Mouse (Mus musculus) induced T-regulatory cell, adult 2 months (primary cell): Measurements from ENCODE around the gene Marco.

ENCODE experiments used
- DNase-seq: peaks from one replicate; pipeline ENCODE4 v3.0.0-alpha.2; 2012; ENCODE audit warnings: low read depth

Gene Marco

GRCm38 (mm10) chr1:120504924-120505323, at the start of gene Marco:
Gene Marco, minus strand, starts transcription at chr1:120505024.
- no peak for DNase-seq

DNA sequence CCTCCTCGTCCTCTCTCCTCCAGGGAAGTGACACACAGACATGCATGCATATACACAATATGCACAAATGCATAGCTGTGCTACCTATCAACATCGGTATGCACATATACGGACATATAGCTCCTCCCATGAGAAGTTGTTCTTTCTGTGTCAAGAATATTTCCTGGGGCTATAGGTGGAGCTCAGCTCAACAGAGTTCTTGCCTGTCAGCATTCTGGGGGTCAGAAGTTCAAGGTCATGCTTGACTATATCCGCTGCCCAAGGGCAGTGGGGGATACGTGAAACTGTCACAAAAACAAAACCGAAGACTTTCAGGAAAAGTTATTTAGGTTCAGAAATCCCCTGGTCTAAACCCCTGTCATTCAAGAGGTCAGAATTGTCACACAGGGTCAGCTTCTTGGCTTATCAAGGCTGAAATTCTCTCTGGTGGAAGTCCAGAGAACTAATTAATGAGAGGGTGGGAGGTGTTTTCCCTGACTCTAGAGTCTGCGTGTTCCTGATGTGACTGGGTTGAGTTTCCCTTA, 34.7 kb upstream of the Marco start:
- no peak for DNase-seq

GRCm38 (mm10) chr1:120536998-120537397, 32.2 kb upstream of the Marco start:
- no peak for DNase-seq

GRCm38 (mm10) chr1:120535919-120536318, 31.1 kb upstream of the Marco start:
- no peak for DNase-seq

GRCm38 (mm10) chr1:120532321-120532916, 27.6 kb upstream of the Marco start:
- DNase-seq: no peak

GRCm38 (mm10) chr1:120531770-120532169, 26.9 kb upstream of the Marco start:
- no peak for DNase-seq

DNA sequence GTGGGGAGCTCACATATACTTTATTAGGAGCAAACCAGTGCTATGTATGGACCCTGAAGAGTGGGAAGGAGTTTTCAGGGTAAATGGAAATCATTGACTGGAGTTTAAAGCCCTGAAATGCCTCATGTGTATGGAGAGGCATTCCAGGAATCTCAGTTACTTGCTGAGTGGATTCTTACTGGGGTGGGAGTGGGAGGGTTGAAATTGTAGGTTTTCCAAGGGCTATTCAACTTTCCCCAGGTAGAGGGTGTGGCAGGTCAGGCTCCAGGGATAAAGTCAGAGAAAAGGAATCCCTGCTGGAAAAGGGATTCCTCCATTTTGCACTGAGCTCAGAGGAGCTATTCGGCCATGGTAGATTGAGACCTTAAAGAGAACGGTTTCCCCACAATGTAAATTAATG, 25.1 kb upstream of the Marco start:
- no peak for DNase-seq

GRCm38 (mm10) chr1:120517618-120518017, 12.8 kb upstream of the Marco start:
- DNase-seq: no peak

DNA sequence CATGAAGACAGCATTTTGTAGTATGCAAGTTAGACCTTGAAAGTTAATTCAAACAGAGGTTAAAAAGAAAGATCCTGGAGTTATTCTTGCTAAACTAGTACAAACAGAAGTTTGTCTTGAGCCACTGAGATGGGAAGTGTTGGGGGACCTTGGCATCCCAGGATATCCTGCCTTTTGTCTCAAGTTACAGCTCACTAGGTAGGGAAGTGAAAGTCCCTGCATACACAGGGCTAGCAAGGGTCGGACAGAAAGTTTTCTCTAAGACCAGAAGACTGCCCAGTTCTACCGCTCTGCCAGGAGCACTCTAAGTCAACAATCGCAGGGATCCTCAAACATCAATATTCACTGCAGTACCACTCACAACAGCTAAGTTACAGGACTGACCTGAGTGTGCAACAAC, 5.5 kb upstream of the Marco start:
- no peak for DNase-seq

GRCm38 (mm10) chr1:120508976-120509375, 4.2 kb upstream of the Marco start:
- DNase-seq: no peak

GRCm38 (mm10) chr1:120504046-120504710, 646 bp downstream of the Marco start:
- no peak for DNase-seq

- DNase-seq: no peak
These were observed 3.3 kb downstream of the Marco start for GRCm38 (mm10) chr1:120501496-120501895.

GRCm38 (mm10) chr1:120498036-120498435, 6.8 kb downstream of the Marco start:
- no peak for DNase-seq

GRCm38 (mm10) chr1:120480937-120481336, 23.9 kb downstream of the Marco start:
- DNase-seq: no peak

DNA sequence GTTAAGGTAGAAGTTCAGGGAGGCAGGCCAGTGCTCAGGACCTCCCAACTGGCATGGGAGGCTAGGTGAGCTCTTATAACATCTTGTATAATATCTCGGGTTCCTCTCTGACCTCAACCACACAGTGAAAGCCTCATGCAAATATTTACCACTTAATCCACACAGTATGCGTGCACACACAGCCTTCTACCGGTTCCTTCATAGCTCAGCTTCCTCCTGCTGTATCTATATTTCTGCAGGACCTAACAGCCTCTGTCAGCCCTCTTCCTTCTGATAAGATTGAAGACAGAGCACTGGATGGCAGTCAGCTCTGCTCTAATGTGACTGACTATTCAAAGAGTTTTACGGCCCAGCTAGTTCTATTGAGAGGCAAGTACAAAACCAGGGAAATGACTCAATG, 30.0 kb downstream of the Marco start:
- DNase-seq: no peak

GRCm38 (mm10) chr1:120468891-120469290, 35.9 kb downstream of the Marco start:
- peak; percentile 43 for DNase-seq

DNA sequence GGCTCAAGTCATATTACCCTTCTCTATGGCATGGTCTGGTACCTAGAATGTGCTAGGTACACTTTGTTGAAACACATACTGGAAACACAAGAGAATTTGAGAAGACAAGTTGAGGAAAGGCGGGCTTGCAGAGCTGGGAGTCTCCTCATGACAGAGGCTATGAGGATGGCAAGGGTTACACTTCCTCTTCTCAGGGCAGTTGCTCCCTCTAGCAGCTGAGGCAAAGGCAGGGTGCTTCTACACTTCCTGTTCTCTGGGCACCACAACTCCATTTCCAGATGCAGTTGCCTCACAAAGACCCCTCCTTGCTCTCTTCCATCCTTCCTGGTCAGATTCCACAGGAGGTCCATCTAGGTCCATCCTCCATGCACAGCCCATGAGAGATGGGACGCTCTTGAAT, 37.5 kb downstream of the Marco start:
- DNase-seq: no peak

DNA sequence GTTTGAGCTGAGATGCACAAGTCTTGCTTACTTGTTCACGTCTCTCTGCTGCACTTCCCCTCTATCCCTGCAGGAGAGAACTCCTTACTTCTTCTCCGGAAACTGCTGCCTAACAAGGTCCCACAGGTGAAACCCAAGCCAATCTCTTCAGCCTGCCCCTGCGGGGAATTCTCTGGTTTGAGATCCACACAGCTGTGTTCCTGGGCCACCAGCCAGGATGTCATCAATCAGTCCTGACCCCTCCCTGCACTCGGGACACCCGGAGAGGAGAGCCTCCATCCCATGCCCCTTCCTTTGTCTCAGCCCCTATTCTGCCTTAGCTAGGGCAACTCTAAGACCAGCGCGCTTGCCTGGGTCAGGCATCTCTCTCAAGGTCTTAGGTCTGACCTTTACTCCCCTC, 38.1 kb downstream of the Marco start:
- no peak for DNase-seq

GRCm38 (mm10) chr1:120459032-120459431, 45.8 kb downstream of the Marco start:
- no peak for DNase-seq

- no peak for DNase-seq
These were observed 46.3 kb downstream of the Marco start for GRCm38 (mm10) chr1:120458524-120458923.

DNA sequence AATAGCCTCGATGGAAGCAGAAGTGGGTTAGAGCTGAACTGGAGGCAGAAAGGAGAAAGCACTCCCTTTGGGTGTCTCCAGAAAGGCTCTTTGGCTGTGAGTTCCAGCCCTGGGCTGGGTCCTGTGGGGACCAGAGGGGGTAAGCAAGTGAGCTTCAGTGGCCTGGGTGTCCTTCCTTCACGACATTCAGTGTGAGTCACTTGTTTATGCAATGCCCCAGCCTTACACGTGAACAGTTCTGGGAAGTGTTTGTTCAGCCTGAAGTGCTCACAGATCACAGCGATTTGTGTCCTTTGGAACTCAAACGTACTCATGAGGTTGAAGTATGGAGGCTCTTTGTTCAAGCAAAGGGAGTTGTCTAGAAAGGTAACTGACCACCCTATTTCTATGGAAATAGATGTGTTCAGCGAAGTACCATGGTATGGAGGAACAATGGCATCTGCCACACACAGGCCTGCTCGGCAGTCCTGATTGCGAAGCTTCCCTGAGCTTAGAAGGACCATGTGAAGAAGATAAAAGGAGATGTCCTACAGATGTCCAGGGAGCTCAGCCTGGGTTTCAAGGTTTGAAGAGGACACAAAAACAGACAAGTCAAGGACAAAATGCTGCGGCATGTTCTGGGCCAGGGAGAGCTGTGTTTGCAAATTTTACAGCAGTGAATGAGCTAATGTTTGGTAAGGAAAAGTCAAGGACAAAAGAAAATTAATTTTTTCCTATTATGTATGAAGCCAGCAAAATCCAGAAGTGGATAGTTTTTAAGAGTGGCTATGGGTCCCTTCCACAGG, 53.1 kb downstream of the Marco start:
- no peak for DNase-seq

GRCm38 (mm10) chr1:120449662-120450061, 55.2 kb downstream of the Marco start:
- no peak for DNase-seq

- DNase-seq: no peak
These were observed 61.6 kb downstream of the Marco start for GRCm38 (mm10) chr1:120443228-120443639.
